Mouse (Mus musculus) cerebellum, adult 2 months (tissue): ENCODE data around the gene Nup98.

ENCODE experiments used
- CTCF ChIP-seq: fragments of 200-500 bp; IDR thresholded peaks from 2 replicates; pipeline ENCODE4 v1.5.1; 2011; ENCODE audit warnings: low read depth, mild to moderate bottlenecking, control low read depth, low read length, moderate library complexity, borderline replicate concordance; ENCODE audit not compliant: insufficient read depth
- POLR2A ChIP-seq: fragments of 200-500 bp; IDR thresholded peaks from 2 replicates; pipeline ENCODE4 v1.6.1; 2011; ENCODE audit warnings: low read length, control low read depth, borderline replicate concordance; ENCODE audit not compliant: insufficient read depth

GRCm38 (mm10) chr7:102082816-102083215, 127.2 kb downstream of the Nup98 start, which contains the start of gene Trpc2:
- TF ChIP-seq CTCF (no peak), POLR2A (no peak)
